Comparison of ENCODE assay signal across 11 mouse cellular contexts in the genomic region with DNA sequence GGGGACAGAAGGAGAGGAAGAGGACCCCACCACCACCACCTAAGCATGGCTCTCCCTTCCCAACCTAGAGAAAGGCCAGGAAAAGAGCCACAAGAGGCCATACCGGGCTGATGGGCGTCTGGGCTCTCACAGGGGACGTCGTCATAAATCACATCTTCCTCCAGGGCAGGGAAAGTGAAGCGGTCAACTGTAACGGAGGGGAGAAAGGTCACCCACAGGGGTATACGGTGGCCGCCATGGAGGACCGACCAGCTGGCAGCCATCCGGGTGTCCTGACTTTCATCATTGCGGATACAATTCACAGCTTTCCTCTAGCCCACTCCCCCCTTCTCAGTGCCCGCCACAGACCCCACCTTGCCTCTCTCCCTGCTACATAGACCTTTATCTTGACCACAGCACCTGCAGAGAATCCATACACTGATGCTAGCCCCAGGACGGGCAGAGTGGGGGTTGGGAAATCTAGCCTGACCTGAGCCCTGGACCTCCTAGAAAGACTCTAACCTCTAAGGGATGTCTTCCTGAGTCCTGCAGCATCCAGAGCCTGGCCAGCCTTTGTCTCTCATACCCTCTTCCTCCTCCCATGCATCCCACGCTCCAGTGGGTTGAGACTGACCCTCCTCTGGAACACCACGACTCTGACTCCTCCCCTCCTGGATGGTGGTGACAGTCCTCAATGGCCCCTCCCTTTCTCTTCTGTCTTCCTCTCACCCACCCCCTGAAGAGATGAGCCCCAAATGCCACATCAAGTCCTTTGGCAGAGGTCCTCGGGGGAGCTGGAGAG.
DNase-seq lines count a peak whose midpoint lies in the region; ATAC-seq and TF ChIP-seq lines count a peak whose summit lies in the region.
"Had no signal": no experiment of that assay in that cellular context is flagged by ENCODE, and none has a peak within 500 bp of the region (broad histone marks: within the 10 kb centered on the region; RNA-seq: fewer than 3 reads in every experiment).

No protein-coding gene starts in this region.

- peaks cover 19% of the 10 kb centered on the region for H3K4me1 ChIP-seq in kidney, embryonic 15.5 days
- no peaks in the 10 kb centered on the region for H3K4me1 ChIP-seq in stomach, postnatal 0 days (replicated peaks; ENCODE audit: control insufficient read depth, insufficient read depth)
- H3K4me1 ChIP-seq: heart, embryonic 10.5 days had no signal

- TF ChIP-seq EP300 in stomach, postnatal 0 days (optimal IDR thresholded peaks at IDR 0.05) = no peak

- H3K9ac ChIP-seq in kidney, embryonic 15.5 days = no peak overlapping the region
- H3K9ac ChIP-seq in stomach, postnatal 0 days (ENCODE audit: low read length) = no peak overlapping the region
- H3K9ac ChIP-seq: liver, postnatal 0 days had no signal

- WGBS in kidney, embryonic 15.5 days = 29% methylated on average over 16 of the region's 16 CpGs
- 76% methylated on average over 16 of the region's 16 CpGs for WGBS in stomach, postnatal 0 days

- no peaks in the 10 kb centered on the region for H3K27me3 ChIP-seq in kidney, embryonic 15.5 days
- H3K27me3 ChIP-seq in stomach, postnatal 0 days (ENCODE audit: control insufficient read depth, insufficient read depth, low read length) = no peaks in the 10 kb centered on the region

- DNase-seq in cerebellum, postnatal 10 days = peak; percentile 30 to 34
- no peak for DNase-seq in kidney, adult 8-10 months
- DNase-seq in retina, postnatal 1 day = peak; percentile 27
- DNase-seq in retina, embryonic 14.5 days (ENCODE audit: low spot score) = no peak
- DNase-seq in stomach, postnatal 0 days (ENCODE audit: low spot score) = no peak
- no peak for DNase-seq in urinary bladder, adult 18-20 months (ENCODE audit: low spot score in 2 of 2)

- no peak for TF ChIP-seq CTCF in stomach, postnatal 0 days (IDR thresholded peaks at IDR 0.05; ENCODE audit: low read depth)

- ATAC-seq in cerebellum, adult (ENCODE audit: insufficient number of reproducible peaks, low FRiP score, low TSS enrichment) = no peak
- ATAC-seq in kidney, embryonic 15.5 days (replicated peaks; ENCODE audit: low FRiP score) = peak; percentile 83
- ATAC-seq in stomach, postnatal 0 days (ENCODE audit: low FRiP score, low TSS enrichment) = no peak

- H3K4me3 ChIP-seq in kidney, embryonic 15.5 days (replicated peaks) = no peak overlapping the region
- H3K4me3 ChIP-seq in stomach, postnatal 0 days (ENCODE audit: low read depth, low read length) = no peak overlapping the region
- H3K4me3 ChIP-seq: erythroblast, embryonic 14.5 days; heart, embryonic 10.5 days had no signal

- peak overlapping the region; percentile 39 for H3K4me2 ChIP-seq in kidney, embryonic 15.5 days
- H3K4me2 ChIP-seq in stomach, postnatal 0 days (replicated peaks; ENCODE audit: low read depth) = no peak overlapping the region

- H3K36me3 ChIP-seq in kidney, embryonic 15.5 days = peaks cover 61% of the 10 kb centered on the region
- no peaks in the 10 kb centered on the region for H3K36me3 ChIP-seq in stomach, postnatal 0 days (ENCODE audit: control insufficient read depth, insufficient read depth, low read length)

- peaks cover 14% of the 10 kb centered on the region; the same call in 1 of the 2 replicates for H3K9me3 ChIP-seq in kidney, embryonic 15.5 days (replicated peaks)
- no peaks in the 10 kb centered on the region for H3K9me3 ChIP-seq in stomach, postnatal 0 days (ENCODE audit: control insufficient read depth, low read length)

- H3K27ac ChIP-seq in kidney, embryonic 15.5 days = peak overlapping the region; percentile 86
- H3K27ac ChIP-seq in stomach, postnatal 0 days (replicated peaks) = 0 out of 2 replicates have a peak overlapping the region, but pooled peaks have one; percentile 8
- H3K27ac ChIP-seq: heart, embryonic 10.5 days had no signal

Comparison
In these comparisons a context has a peak if more than half of its experiments do, and no peak if none do; other contexts are left out.
1. DNase-seq: peak in cerebellum, postnatal 10 days (2 of 2) and retina, postnatal 1 day (single experiment); none in kidney, adult 8-10 months (0 of 2), retina, embryonic 14.5 days (single experiment), stomach, postnatal 0 days (single experiment) and urinary bladder, adult 18-20 months (0 of 2).